Mouse (Mus musculus): ENCODE measurements around the gene Grem1. TPM values are rescaled to one million over a fixed set of nuclear protein-coding genes. Genes with fewer than 3 reads are reported as not detected.

Gene Grem1
- polyA plus RNA-seq, 1 experiment from 2014 or later: 0.47 TPM

- 77% methylated on average over 12 of the region's 12 CpGs for WGBS
- H3K4me2 ChIP-seq (replicated peaks): no peak overlapping the region
- no peak overlapping the region for H3K9ac ChIP-seq (replicated peaks)
- H3K36me3 ChIP-seq: no peaks in the 10 kb centered on the region
- H3K9me3 ChIP-seq: no peaks in the 10 kb centered on the region
- H3K27ac ChIP-seq (replicated peaks): no peak overlapping the region
- ATAC-seq (ENCODE audit: low FRiP score, low read depth): no peak
- peaks cover 5% of the 10 kb centered on the region for H3K27me3 ChIP-seq
- no peak overlapping the region for H3K4me3 ChIP-seq
- H3K4me1 ChIP-seq: no peaks in the 10 kb centered on the region
These were observed 8.7 kb downstream of the Grem1 start for GRCm38 (mm10) chr2:113749721-113750120.

GRCm38 (mm10) chr2:113749309-113749708, 9.1 kb downstream of the Grem1 start:
- Histone ChIP-seq H3K9me3 (no peaks in the 10 kb centered on the region), H3K36me3 (no peaks in the 10 kb centered on the region), H3K4me3 (no peak overlapping the region), H3K27ac (replicated peaks) (no peak overlapping the region), H3K27me3 (peaks cover 2% of the 10 kb centered on the region), H3K4me2 (replicated peaks) (no peak overlapping the region), H3K9ac (replicated peaks) (no peak overlapping the region), H3K4me1 (no peaks in the 10 kb centered on the region)
- 91% methylated on average over 9 of the region's 9 CpGs for WGBS
- no peak for ATAC-seq (ENCODE audit: low FRiP score, low read depth)

- Histone ChIP-seq H3K9me3 (no peaks in the 10 kb centered on the region), H3K9ac (replicated peaks) (no peak overlapping the region), H3K4me3 (no peak overlapping the region), H3K27ac (replicated peaks) (no peak overlapping the region), H3K27me3 (no peaks in the 10 kb centered on the region), H3K4me2 (replicated peaks) (no peak overlapping the region), H3K36me3 (no peaks in the 10 kb centered on the region), H3K4me1 (no peaks in the 10 kb centered on the region)
- ATAC-seq (ENCODE audit: low FRiP score, low read depth): no peak
- WGBS: 96% methylated on average over 3 of the region's 3 CpGs
These were observed 29.9 kb downstream of the Grem1 start for GRCm38 (mm10) chr2:113728581-113728980.

- no peak for ATAC-seq (ENCODE audit: low FRiP score, low read depth)
- no peaks in the 10 kb centered on the region for H3K4me1 ChIP-seq
- 68% methylated on average over 2 of the region's 2 CpGs for whole genome bisulfite sequencing
These were observed 43.6 kb downstream of the Grem1 start for GRCm38 (mm10) chr2:113714801-113715200.

GRCm38 (mm10) chr2:113713406-113713805, 45.0 kb downstream of the Grem1 start:
- H3K9me3 ChIP-seq: no peaks in the 10 kb centered on the region
- WGBS: 80% methylated on average over 2 of the region's 2 CpGs
- no peaks in the 10 kb centered on the region for H3K27me3 ChIP-seq
- H3K4me1 ChIP-seq: no peaks in the 10 kb centered on the region
- H3K4me3 ChIP-seq: no peak overlapping the region
- no peak overlapping the region for H3K9ac ChIP-seq (replicated peaks)
- no peak for ATAC-seq (ENCODE audit: low FRiP score, low read depth)
- H3K4me2 ChIP-seq (replicated peaks): no peak overlapping the region
- no peak overlapping the region for H3K27ac ChIP-seq (replicated peaks)
- H3K36me3 ChIP-seq: no peaks in the 10 kb centered on the region

More at GRCm38 (mm10) chr2:113714801-113715200, 43.6 kb downstream of the Grem1 start:
- Histone ChIP-seq H3K4me3 (no peak overlapping the region), H3K27me3 (no peaks in the 10 kb centered on the region), H3K27ac (replicated peaks) (no peak overlapping the region), H3K9ac (replicated peaks) (no peak overlapping the region), H3K9me3 (no peaks in the 10 kb centered on the region), H3K36me3 (no peaks in the 10 kb centered on the region), H3K4me2 (replicated peaks) (no peak overlapping the region)

- 41% methylated on average over 4 of the region's 4 CpGs for WGBS
- Histone ChIP-seq H3K9me3 (no peaks in the 10 kb centered on the region), H3K4me2 (replicated peaks) (no peak overlapping the region), H3K36me3 (no peaks in the 10 kb centered on the region), H3K4me1 (no peaks in the 10 kb centered on the region), H3K9ac (replicated peaks) (no peak overlapping the region), H3K4me3 (no peak overlapping the region), H3K27me3 (no peaks in the 10 kb centered on the region), H3K27ac (replicated peaks) (no peak overlapping the region)
- ATAC-seq (ENCODE audit: low FRiP score, low read depth): 0 out of 2 replicates have a peak, but pooled peaks have one; percentile 52
These were observed 50.9 kb downstream of the Grem1 start for GRCm38 (mm10) chr2:113707507-113707906.

GRCm38 (mm10) chr2:113701507-113701906, 56.9 kb downstream of the Grem1 start:
- Histone ChIP-seq H3K36me3 (no peaks in the 10 kb centered on the region), H3K9me3 (no peaks in the 10 kb centered on the region), H3K27ac (replicated peaks) (no peak overlapping the region), H3K9ac (replicated peaks) (no peak overlapping the region), H3K4me1 (no peaks in the 10 kb centered on the region), H3K4me3 (no peak overlapping the region), H3K4me2 (replicated peaks) (no peak overlapping the region), H3K27me3 (no peaks in the 10 kb centered on the region)
- 84% methylated on average over 5 of the region's 5 CpGs for WGBS
- no peak for ATAC-seq (ENCODE audit: low FRiP score, low read depth)

- Histone ChIP-seq H3K4me3 (no peak overlapping the region), H3K4me2 (replicated peaks) (no peak overlapping the region), H3K36me3 (no peaks in the 10 kb centered on the region), H3K27ac (replicated peaks) (no peak overlapping the region), H3K27me3 (no peaks in the 10 kb centered on the region), H3K9ac (replicated peaks) (no peak overlapping the region), H3K4me1 (peaks cover 5% of the 10 kb centered on the region; the same call in 1 of the 2 replicates), H3K9me3 (no peaks in the 10 kb centered on the region)
- ATAC-seq (ENCODE audit: low FRiP score, low read depth): no peak
- WGBS: 86% methylated on average over 5 of the region's 5 CpGs
These were observed 61.8 kb downstream of the Grem1 start for GRCm38 (mm10) chr2:113696647-113697046.

- peaks cover 5% of the 10 kb centered on the region; the same call in 1 of the 2 replicates for H3K4me1 ChIP-seq
- H3K27ac ChIP-seq (replicated peaks): no peak overlapping the region
- no peak for ATAC-seq (ENCODE audit: low FRiP score, low read depth)
- no peaks in the 10 kb centered on the region for H3K36me3 ChIP-seq
- H3K4me2 ChIP-seq (replicated peaks): no peak overlapping the region
- H3K9me3 ChIP-seq: no peaks in the 10 kb centered on the region
- no peak overlapping the region for H3K9ac ChIP-seq (replicated peaks)
- no peak overlapping the region for H3K4me3 ChIP-seq
- WGBS: 81% methylated on average over 3 of the region's 3 CpGs
- H3K27me3 ChIP-seq: no peaks in the 10 kb centered on the region
These were observed 62.2 kb downstream of the Grem1 start for GRCm38 (mm10) chr2:113696222-113696621.

Other genes with a start within 250 kb of the Grem1 start
- 84.9 and 91.9 TPM in 2 replicates for gene Scg5, start 70.5 kb upstream of the Grem1 start, polyA plus RNA-seq (2016; fragmentation: Nextera tagmentation; extraction: Ambion mirVana)
- gene Arhgap11a, start 90.0 kb upstream of the Grem1 start, polyA plus RNA-seq (2016; fragmentation: Nextera tagmentation; extraction: Ambion mirVana): 53.4 and 58.2 TPM in 2 replicates